Mouse (Mus musculus): ENCODE measurements around the gene Ilk. TPM values are rescaled to one million over a fixed set of nuclear protein-coding genes. Genes with fewer than 3 reads are reported as not detected.

Ilk gene
- polyA plus RNA-seq (2017; shearing (Covaris generic)), result 257 TPM

GRCm38 (mm10) chr7:105736264-105736901 is at the start of gene Ilk:
Gene Ilk, plus strand, starts transcription at chr7:105736592.

GRCm38 (mm10) chr7:105736911-105737521 is 624 bp downstream of the Ilk start, which contains the start of gene Rrp8:
Gene Rrp8, minus strand, starts transcription at chr7:105737385.

DNA sequence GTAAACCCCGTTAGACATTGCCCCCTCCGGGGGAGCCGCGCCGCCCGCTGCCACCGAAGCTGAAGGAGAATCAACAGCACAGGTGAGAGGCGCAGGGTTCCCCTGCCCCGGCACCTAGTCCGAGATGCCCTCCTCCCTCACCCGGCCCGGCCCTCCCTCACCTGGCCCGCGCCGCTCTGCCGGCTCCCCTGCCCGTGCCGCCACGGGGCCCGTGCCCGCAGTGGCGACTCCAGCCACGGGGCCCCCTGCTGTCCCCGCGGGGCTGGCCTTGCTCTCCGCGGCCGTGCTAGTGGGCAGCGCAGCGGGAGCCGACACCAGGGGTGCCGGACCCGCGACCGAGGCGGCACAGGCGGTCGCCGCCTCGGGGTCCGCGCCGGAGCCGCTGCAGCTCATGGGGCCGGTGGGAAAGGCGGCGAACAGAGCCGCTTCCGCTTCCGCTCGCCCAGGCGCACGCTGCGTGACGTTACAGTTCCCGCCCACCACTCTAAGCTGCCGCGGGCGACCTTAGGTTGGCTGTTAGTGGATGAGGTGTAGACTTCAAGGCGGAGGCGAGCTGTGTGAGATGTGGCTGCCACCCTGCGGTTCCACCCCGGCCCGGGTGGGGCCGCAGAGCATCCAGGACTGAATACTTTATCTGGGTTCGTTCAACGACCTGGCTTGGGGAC is 7.7 kb downstream of the Ilk start, which contains the start of gene Taf10:
Gene Taf10, minus strand, starts transcription at position 436 of the 665 bp plus-strand sequence.

GRCm38 (mm10) chr7:105751491-105752433 is 15.4 kb downstream of the Ilk start, which contains the start of gene Tpp1:
Gene Tpp1, minus strand, starts transcription at chr7:105752235.

DNA sequence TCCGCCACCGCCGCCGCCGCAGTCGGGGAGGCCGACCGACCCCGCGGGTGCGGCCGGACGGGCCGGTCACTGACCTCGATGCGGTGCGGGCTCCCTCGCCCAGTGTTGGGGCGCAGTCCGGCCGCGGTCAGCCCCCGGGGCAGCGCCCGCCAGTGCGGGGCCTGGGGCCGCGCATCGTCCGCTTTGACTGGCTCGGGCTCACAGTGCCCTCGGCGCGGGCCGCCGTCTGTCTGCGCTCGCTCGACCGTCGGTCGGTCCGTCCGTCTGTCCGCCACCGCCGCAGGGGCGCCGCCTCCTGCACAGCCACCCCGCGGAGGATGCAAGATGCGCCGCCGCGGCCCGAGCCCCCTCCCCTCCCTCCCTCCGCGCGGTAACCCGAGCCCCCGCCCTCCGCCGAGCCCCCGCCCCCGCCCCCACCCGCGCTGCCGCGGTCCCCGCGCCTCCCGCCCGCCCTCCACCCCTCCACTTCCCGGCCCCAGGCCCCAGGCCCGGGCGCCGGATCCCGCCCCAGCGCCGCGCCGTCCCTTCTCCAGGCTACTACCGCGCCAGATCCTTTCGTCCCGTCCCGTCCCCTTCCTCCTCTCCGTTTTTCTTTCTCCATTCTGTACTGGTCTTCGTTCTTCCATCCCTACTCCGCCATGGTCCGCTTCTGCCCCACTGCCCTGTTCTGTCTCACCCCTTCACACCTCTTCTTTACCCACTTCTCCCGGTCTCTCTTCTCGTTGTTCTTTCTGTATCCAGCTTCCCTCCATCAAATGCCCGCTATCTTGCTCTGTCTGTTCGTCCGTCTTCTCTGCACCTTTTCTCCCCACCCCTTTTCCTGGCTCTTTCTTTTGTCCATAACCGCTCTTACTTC is 51.1 kb downstream of the Ilk start, which contains the start of gene Dchs1:
Gene Dchs1, minus strand, starts transcription at position 370 of the 856 bp plus-strand sequence.

Other genes with a start within 250 kb of the Ilk start
- gene Smpd1, start 182.2 kb upstream of the Ilk start, polyA plus RNA-seq (2017; shearing (Covaris generic)), result 37.2 TPM
- 3.9 TPM for gene Apbb1, start 154.9 kb upstream of the Ilk start, polyA plus RNA-seq (2017; shearing (Covaris generic))
- not detected for gene Hpx, start 136.5 kb upstream of the Ilk start, polyA plus RNA-seq (2017; shearing (Covaris generic))
- 13.4 TPM for gene Trim3, start 103.0 kb upstream of the Ilk start, polyA plus RNA-seq (2017; shearing (Covaris generic))
- gene Timm10b, start 96.5 kb upstream of the Ilk start, polyA plus RNA-seq (2017; shearing (Covaris generic)), result 209 TPM
- 22.9 TPM for gene Arfip2, start 96.2 kb upstream of the Ilk start, polyA plus RNA-seq (2017; shearing (Covaris generic))
- gene Gm45799, start 96.0 kb upstream of the Ilk start, polyA plus RNA-seq (2017; shearing (Covaris generic)), result 11.6 TPM
- gene Dnhd1, start 85.8 kb upstream of the Ilk start, polyA plus RNA-seq (2017; shearing (Covaris generic)), result 2.3 TPM
- gene Rrp8, start 793 bp downstream of the Ilk start, polyA plus RNA-seq (2017; shearing (Covaris generic)), result 39.5 TPM
- 355 TPM for gene Taf10, start 7.8 kb downstream of the Ilk start, polyA plus RNA-seq (2017; shearing (Covaris generic))
- 117 TPM for gene Tpp1, start 15.6 kb downstream of the Ilk start, polyA plus RNA-seq (2017; shearing (Covaris generic))
- 0.08 TPM for gene Dchs1, start 51.1 kb downstream of the Ilk start, polyA plus RNA-seq (2017; shearing (Covaris generic))
- gene Mrpl17, start 74.5 kb downstream of the Ilk start, polyA plus RNA-seq (2017; shearing (Covaris generic)), result 137 TPM
- 147 TPM for gene Gm4070, start 217.4 kb downstream of the Ilk start, polyA plus RNA-seq (2017; shearing (Covaris generic))